Mouse (Mus musculus) hindlimb bud, embryonic 11.5 days (tissue): Measurements from ENCODE around the gene Htra2.

Source experiments
- DNase-seq: peaks from one replicate; pipeline ENCODE4 v3.0.0-alpha.2; 2012; ENCODE audit warnings: low read depth, low spot score; ENCODE audit errors: extremely low spot score

Htra2 gene

DNA sequence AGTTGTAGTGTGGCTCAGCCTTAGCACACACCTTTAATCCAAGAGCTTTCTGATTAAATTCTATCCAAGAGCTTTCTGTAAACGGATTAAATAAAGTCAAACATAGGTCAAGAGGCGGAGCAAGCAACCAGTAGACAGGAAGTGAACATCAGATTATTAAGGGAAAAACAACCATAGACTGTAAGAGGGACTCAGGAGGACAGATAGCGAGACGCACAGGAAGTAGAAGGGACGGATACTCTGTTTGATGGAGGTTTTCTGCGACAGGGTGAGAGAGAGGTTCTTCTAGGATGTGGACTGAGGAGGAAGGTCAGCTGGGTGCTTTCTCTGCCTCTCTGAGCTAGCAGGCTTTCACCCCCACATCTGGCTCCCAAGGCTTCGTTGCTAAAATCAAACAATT is 45.1 kb downstream of the Htra2 start:
- DNase-seq, result no peak

GRCm38 (mm10) chr6:83008659-83009058 is 46.4 kb downstream of the Htra2 start:
- no peak for DNase-seq

DNA sequence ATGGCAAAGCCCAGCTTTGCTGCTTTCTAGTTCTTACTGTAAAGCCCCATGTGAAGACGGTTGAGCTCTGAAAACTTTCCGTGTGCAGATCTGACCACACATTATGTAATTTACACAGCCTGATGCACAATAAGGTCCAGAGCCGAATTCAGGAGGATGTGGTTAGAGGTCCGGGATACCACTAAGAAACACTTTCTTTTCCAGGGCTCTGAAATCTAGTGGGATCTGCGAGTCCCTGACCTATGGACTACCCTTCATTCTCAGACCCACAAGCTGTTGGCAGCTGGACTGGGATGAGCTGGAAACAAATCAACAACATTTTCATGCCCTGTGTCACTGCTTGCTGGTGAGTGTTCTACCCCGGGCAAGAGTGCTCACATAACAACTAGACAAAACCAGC is 49.0 kb downstream of the Htra2 start:
- no peak for DNase-seq

DNA sequence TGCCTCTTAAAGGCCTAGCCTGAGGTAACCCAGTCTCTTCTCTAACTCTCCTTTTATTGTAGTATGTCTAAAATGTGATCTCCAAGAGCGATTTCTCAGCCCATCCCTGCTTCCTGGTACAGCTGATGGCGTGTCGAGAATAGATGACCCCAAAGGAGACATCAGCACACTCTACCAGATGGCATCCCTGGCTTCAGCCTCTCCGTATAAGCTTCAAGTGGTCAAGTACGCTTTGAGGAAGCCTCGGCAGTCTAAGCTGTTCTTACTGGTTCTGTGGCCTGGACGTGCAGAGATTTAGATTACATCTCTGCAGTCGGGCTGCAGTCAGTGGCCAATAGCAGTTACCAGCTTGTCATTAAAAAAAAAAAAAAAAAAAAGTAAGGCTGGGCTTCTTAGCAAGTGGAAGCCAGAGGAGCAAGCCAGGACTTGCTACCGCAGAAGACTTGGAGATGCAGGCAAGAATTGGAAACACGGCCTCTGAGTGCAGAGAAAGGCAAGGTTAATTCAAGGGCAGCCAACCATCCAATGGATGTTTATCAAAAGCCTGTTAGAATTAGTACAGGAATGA is 49.5 kb downstream of the Htra2 start:
- no peak for DNase-seq

DNA sequence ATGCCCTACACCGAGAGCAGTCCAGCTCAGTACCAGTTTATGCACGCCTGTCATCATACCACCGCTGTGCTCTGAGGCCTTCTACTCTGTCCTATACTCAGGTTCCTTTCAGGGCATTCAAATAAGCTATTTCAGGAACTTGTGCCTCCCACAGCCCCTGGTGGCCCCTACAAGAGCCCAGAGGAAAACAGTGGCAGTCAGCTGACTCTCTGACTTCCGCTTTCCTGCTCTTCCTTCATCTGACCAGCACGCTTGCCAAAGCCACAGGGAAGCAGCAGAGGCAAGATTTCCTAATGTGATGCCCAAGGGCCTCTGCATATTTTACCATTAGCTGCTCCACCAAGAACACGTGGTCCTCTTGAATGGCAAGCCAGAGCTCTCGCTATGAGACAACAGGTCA is 50.2 kb downstream of the Htra2 start:
- DNase-seq, result no peak

- no peak for DNase-seq
Measured at GRCm38 (mm10) chr6:83004309-83004708, 50.8 kb downstream of the Htra2 start.

DNA sequence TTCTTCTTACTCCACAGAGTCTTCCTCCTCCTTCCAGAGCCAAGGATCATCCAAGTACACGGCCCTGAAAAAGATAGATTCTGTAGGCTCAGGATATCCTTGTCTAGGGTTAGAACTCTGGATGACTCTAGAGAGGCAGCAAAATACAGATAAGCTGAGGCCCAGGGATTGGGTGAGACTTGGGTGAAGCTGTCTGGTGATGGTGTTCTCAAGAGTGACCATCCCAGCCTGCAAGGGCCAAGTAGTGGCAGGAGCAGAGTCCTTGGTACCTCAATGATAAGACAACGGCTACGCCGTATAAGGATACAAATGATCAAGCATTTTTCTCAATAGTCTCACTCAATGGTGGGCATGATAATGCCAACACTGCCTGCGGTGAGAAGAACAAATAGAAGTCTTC is 51.2 kb downstream of the Htra2 start:
- DNase-seq, result no peak

DNA sequence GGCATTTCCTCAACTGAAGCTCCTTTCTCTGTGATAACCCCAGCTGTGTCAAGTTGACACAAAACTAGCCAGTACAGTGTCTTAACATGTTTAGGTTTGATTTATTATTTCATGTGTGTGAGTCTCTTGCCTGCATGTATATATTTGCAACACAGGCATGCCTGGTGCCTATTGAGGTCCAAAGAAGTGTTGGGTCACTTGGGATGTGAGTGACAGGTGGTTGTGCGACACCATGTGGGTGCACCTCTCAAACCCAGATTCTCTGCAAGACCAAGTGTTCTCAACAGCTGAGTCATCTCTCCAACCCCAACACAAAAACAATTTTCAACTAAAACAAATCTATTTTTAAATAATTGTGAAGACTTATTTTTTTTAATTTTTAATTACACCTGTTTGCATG is 52.0 kb downstream of the Htra2 start:
- no peak for DNase-seq
